Mouse (Mus musculus): ENCODE results near the gene Gpr27. TPM values are rescaled to one million over a fixed set of nuclear protein-coding genes. Genes with fewer than 3 reads are reported as not detected.

The Gpr27 gene
- total RNA-seq, 2 experiments from 2014 or later, result 9.2 to 10.0 TPM

Other genes with a start within 250 kb of the Gpr27 start
- 10 to 100 TPM; 29.4 to 32.8 TPM for gene Foxp1, start 170.0 kb upstream of the Gpr27 start, total RNA-seq (2021)
- 10 to 100 TPM; 44.5 to 45.6 TPM for gene Eif4e3, start 25.9 kb upstream of the Gpr27 start, total RNA-seq (2021)
- gene Gm20696, start 25.9 kb upstream of the Gpr27 start, total RNA-seq (2021), result 1 to 10 TPM in 1 of 2 experiments, under 1 TPM in 1; 0.94 to 2.2 TPM
- gene Prok2, start 33.7 kb downstream of the Gpr27 start, total RNA-seq (2021), result not detected